Mouse (Mus musculus) neural tube, embryonic 14.5 days (tissue): ENCODE measurements at regions not wholly inside any gene's neighbourhood (a gene's known extent, or its start where the extent isn't known, plus 50 kb on each side); places are given as distances from the start of the nearest gene placed in this dataset.
A peak's percentile ranks its signal among the peaks of the same experiment; 100 is the strongest.

ENCODE experiments used
- ATAC-seq: fragments of 200-750 bp; cut with Nextera tagmentation; 2 replicates; pipeline ENCODE4 v1.8.0; 2017; ENCODE audit warnings: low read depth, mild to moderate bottlenecking, moderate TSS enrichment, moderate library complexity
- H3K27ac ChIP-seq: fragments of 300-500 bp; sonication (generic); 2 replicates; pipeline ENCODE4 v1.5.1; 2014; ENCODE audit warnings: low read depth, mild to moderate bottlenecking, control low read depth, low read length, moderate library complexity, mixed read lengths
- H3K27me3 ChIP-seq: fragments of 300-500 bp; sonication (generic); 2 replicates; pipeline ENCODE4 v1.6.1; 2014; ENCODE audit warnings: low read length; ENCODE audit not compliant: control insufficient read depth, insufficient read depth
- H3K36me3 ChIP-seq: fragments of 300-500 bp; sonication (generic); 2 replicates; pipeline ENCODE4 v1.6.1; 2014; ENCODE audit warnings: low read length, mixed read lengths; ENCODE audit not compliant: control insufficient read depth, insufficient read depth
- H3K4me1 ChIP-seq: fragments of 300-500 bp; sonication (generic); 2 replicates; pipeline ENCODE4 v1.6.1; 2014; ENCODE audit warnings: low read length; ENCODE audit not compliant: control insufficient read depth, insufficient read depth
- H3K4me2 ChIP-seq: fragments of 300-500 bp; sonication (generic); 2 replicates; pipeline ENCODE4 v1.6.1; 2014; ENCODE audit warnings: mild to moderate bottlenecking, low read depth, low read length, control low read depth
- H3K4me3 ChIP-seq: fragments of 300-500 bp; sonication (generic); 2 replicates; pipeline ENCODE4 v1.5.1; 2014; ENCODE audit warnings: low read depth, low read length, control low read depth, mixed read lengths
- H3K9ac ChIP-seq: fragments of 300-500 bp; sonication (generic); replicated peaks from 2 replicates; pipeline ENCODE4 v1.6.1; 2014; ENCODE audit warnings: low read depth, mild to moderate bottlenecking, control low read depth, low read length, mixed read lengths
- H3K9me3 ChIP-seq: fragments of 300-500 bp; sonication (generic); 2 replicates; pipeline ENCODE4 v1.6.1; 2016; ENCODE audit warnings: low read length; ENCODE audit not compliant: control insufficient read depth
- WGBS: fragments of 180-500 bp; shearing (Covaris S2); extraction: QIAGEN DNeasy Blood & Tissue Kit; methylation state at CpG from one replicate; pipeline ENCODE4 v1.1.7; 2014; 5-methylcytosine and 5-hydroxymethylcytosine counted together

- 84% methylated on average over 5 of the region's 5 CpGs for WGBS
- no peaks in the 10 kb centered on the region for H3K9me3 ChIP-seq
- H3K4me2 ChIP-seq, result no peak overlapping the region
- no peaks in the 10 kb centered on the region for H3K4me1 ChIP-seq
- H3K9ac ChIP-seq, result no peak overlapping the region
- no peak for ATAC-seq
- no peak overlapping the region for H3K27ac ChIP-seq
- no peak overlapping the region for H3K4me3 ChIP-seq
- H3K36me3 ChIP-seq, result no peaks in the 10 kb centered on the region
- no peaks in the 10 kb centered on the region for H3K27me3 ChIP-seq
Measured at GRCm38 (mm10) chr15:56350903-56351302, 1126.5 kb downstream of the Slc22a22 start.

DNA sequence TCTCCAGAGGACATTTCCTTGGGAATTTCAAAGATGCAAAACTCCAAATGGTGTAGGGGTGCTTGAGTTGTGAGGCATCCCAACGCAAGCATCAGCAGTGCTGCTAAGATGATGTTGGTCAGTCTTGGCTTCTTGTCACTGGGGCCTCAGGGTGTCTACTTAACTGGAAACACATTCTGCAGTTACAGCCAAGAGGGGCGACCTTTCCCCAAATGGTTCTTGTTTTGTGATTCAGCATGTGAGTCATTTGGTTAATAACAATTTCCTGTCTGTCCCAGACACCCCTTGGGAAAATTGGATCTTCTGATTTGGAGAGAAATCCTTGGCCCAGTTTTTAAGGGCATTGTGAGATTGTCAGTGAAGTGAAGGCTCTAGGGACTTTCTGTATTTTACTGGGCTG, 1131.3 kb downstream of the Slc22a22 start:
- 74% methylated on average over 2 of the region's 2 CpGs for WGBS
- no peaks in the 10 kb centered on the region for H3K4me1 ChIP-seq
- no peaks in the 10 kb centered on the region for H3K36me3 ChIP-seq
- no peaks in the 10 kb centered on the region for H3K9me3 ChIP-seq
- H3K27ac ChIP-seq, result no peak overlapping the region
- ATAC-seq, result no peak
- H3K27me3 ChIP-seq, result no peaks in the 10 kb centered on the region
- no peak overlapping the region for H3K4me2 ChIP-seq
- no peak overlapping the region for H3K4me3 ChIP-seq
- no peak overlapping the region for H3K9ac ChIP-seq

DNA sequence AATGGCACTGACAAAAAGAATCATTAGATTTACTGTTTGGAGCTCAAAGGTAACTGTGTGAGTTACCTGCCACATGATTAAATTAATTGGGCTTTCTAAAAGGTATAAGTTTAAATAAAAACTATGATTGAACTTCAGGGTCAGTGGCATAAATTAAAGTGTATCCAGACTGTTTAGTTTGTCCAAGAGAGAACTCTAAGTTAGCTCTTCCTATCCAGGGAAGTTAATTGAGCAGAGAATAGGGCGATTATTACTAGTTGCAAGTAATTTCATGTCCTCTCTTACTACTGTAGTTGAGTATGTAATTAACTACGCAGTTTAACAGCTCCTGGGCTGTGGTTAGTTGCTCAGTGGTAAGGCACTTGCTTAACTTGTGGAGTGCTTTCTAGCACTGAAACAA, 1132.5 kb downstream of the Slc22a22 start:
- ATAC-seq, result no peak
- Histone ChIP-seq H3K27me3 (no peaks in the 10 kb centered on the region), H3K27ac (no peak overlapping the region), H3K9me3 (no peaks in the 10 kb centered on the region), H3K4me1 (no peaks in the 10 kb centered on the region), H3K4me2 (no peak overlapping the region), H3K9ac (no peak overlapping the region), H3K36me3 (no peaks in the 10 kb centered on the region), H3K4me3 (no peak overlapping the region)
- WGBS, result 62% methylated on average over 2 of the region's 2 CpGs

- no peak overlapping the region for H3K9ac ChIP-seq
- H3K4me2 ChIP-seq, result no peak overlapping the region
- 16% methylated on average over 4 of the region's 4 CpGs for WGBS
- H3K27ac ChIP-seq, result no peak overlapping the region
- H3K4me1 ChIP-seq, result no peaks in the 10 kb centered on the region
- H3K36me3 ChIP-seq, result no peaks in the 10 kb centered on the region
- no peaks in the 10 kb centered on the region for H3K9me3 ChIP-seq
- H3K4me3 ChIP-seq, result no peak overlapping the region
- H3K27me3 ChIP-seq, result no peaks in the 10 kb centered on the region
- ATAC-seq, result peak; percentile 98
Measured at GRCm38 (mm10) chr15:56344304-56344932, 1133.0 kb downstream of the Slc22a22 start.

GRCm38 (mm10) chr15:56337879-56338278, 1139.5 kb downstream of the Slc22a22 start:
- 44% methylated on average over 5 of the region's 5 CpGs for WGBS
- H3K9me3 ChIP-seq, result no peaks in the 10 kb centered on the region
- no peak overlapping the region for H3K9ac ChIP-seq
- no peaks in the 10 kb centered on the region for H3K4me1 ChIP-seq
- H3K36me3 ChIP-seq, result no peaks in the 10 kb centered on the region
- no peak overlapping the region for H3K4me2 ChIP-seq
- no peaks in the 10 kb centered on the region for H3K27me3 ChIP-seq
- ATAC-seq, result no peak
- no peak overlapping the region for H3K4me3 ChIP-seq
- no peak overlapping the region for H3K27ac ChIP-seq

DNA sequence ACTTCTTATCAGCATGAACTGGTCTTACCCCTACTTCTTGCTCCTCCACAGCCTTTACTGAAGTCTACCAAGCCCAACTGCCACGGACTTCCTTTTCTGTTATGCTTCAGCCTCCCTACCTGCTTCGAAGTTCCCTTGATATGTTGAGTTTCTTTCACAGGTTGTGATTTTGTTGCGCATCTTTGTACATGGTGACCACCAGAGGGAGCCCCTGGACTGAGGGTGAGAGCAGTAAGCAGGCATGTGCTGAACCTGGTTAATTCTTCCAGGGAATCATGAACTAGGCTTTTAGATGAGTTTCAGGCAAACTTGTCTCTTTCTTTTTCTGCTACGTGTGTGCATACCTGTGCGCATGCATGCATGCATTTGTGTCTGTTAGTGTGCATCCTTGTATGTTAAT, 1141.0 kb downstream of the Slc22a22 start:
- H3K4me1 ChIP-seq, result no peaks in the 10 kb centered on the region
- WGBS, result 38% methylated on average over 5 of the region's 5 CpGs

GRCm38 (mm10) chr15:56335011-56335410, 1142.4 kb downstream of the Slc22a22 start:
- Histone ChIP-seq H3K27me3 (no peaks in the 10 kb centered on the region), H3K4me2 (no peak overlapping the region), H3K4me3 (no peak overlapping the region), H3K9me3 (no peaks in the 10 kb centered on the region), H3K9ac (no peak overlapping the region), H3K36me3 (no peaks in the 10 kb centered on the region), H3K27ac (no peak overlapping the region), H3K4me1 (no peaks in the 10 kb centered on the region)
- no peak for ATAC-seq
- 82% methylated on average over 2 of the region's 2 CpGs for WGBS

More for the DNA sequence above, 1141.0 kb downstream of the Slc22a22 start:
- Histone ChIP-seq H3K4me3 (no peak overlapping the region), H3K9ac (no peak overlapping the region), H3K36me3 (no peaks in the 10 kb centered on the region), H3K27me3 (no peaks in the 10 kb centered on the region), H3K27ac (no peak overlapping the region), H3K4me2 (no peak overlapping the region), H3K9me3 (no peaks in the 10 kb centered on the region)
- peak; percentile 24; the same call in 1 of the 2 replicates for ATAC-seq

- ATAC-seq, result no peak
- Histone ChIP-seq H3K36me3 (no peaks in the 10 kb centered on the region), H3K9ac (no peak overlapping the region), H3K9me3 (no peaks in the 10 kb centered on the region), H3K4me3 (no peak overlapping the region), H3K4me2 (no peak overlapping the region), H3K27me3 (no peaks in the 10 kb centered on the region), H3K4me1 (no peaks in the 10 kb centered on the region), H3K27ac (no peak overlapping the region)
Measured at GRCm38 (mm10) chr15:56320501-56320900, 1156.9 kb downstream of the Slc22a22 start.

DNA sequence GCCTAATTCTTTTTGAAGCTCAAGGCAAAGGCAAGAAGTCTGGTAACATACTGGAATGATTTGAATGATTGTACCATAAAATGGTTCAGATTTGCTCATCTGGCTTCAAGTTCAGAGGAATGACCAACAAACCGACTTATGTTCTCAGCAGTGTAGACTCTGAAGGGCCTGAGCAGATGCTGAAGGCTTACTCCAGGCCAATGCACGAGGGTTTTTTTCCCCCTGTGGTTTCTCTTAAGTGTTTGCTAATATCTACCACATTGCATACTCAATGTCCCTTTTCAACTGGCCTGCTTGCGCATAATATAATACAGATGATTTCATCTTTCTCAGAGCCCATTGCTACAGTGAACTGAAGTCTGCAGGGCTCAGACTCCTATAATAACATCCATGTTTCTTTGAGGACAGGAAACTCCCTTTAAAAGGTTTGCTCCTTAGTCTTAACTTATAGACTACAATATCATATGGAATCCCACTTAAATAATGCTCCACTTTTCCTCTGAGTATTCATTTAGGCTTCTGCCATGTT, 1182.5 kb downstream of the Slc22a22 start:
- ATAC-seq, result no peak
- Histone ChIP-seq H3K4me3 (no peak overlapping the region), H3K9me3 (no peaks in the 10 kb centered on the region), H3K4me2 (no peak overlapping the region), H3K36me3 (no peaks in the 10 kb centered on the region), H3K9ac (no peak overlapping the region), H3K4me1 (no peaks in the 10 kb centered on the region), H3K27me3 (no peaks in the 10 kb centered on the region), H3K27ac (no peak overlapping the region)
- 80% methylated on average over 3 of the region's 3 CpGs for WGBS
